Mouse (Mus musculus): ENCODE data around the gene Ppm1g.
"Not testable (repeated sequence)": the region's sequence is repeated elsewhere in the genome, so short reads cannot be mapped to it uniquely, and the experiment has no call there.

Gene Ppm1g

DNA sequence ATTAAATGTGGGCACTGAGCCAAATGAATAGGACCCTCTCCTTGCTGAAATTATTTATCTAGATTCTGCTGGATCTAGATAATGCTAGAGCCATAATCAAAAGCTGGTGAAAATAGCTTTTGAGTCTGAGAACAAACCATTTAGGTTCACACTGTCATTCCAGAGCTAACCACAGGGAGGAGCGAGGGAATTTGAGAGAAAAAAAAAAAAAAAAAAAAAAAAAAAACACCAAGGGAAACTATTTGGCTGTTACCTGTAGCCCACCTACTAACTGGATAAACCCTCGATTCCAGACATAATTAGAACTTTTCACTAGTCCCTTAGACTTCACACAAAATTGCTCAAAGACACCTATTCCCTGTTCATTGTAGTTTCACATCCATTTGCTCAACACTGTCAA lies 1.4 kb downstream of the Ppm1g start:
- peak; percentile 69 for DNase-seq (ENCODE audit: low read depth)

GRCm38 (mm10) chr5:31218294-31218693 lies 2.2 kb downstream of the Ppm1g start:
- DNase-seq (ENCODE audit: low read depth) = peak; percentile 77

GRCm38 (mm10) chr5:31216554-31216953 lies 3.9 kb downstream of the Ppm1g start:
- DNase-seq (ENCODE audit: low read depth) = not testable (repeated sequence)

DNA sequence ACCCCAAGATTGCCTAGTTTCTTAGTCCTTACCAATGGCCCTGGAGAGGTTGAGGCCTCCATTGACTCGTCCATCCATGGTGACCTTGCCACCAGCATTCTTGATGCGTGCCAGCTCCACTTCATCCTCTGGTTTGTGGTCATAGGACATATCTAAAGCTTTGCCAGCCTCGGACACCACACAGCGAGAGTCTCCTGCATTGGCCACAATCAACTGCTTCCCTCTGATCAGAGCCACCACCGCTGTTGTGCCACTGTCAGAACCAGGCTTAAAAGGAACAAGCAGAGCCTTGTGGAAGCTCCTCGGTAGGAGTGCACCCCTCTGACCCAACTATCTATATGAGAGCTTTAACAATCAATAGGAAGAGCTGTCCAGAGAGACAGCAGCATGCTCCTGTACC lies 16.1 kb downstream of the Ppm1g start:
- no peak for DNase-seq (ENCODE audit: low read depth)

- no peak for DNase-seq (ENCODE audit: low read depth)
Observed at GRCm38 (mm10) chr5:31203866-31204265, 16.6 kb downstream of the Ppm1g start.

- DNase-seq (ENCODE audit: low read depth) = peak; percentile 20
Observed at GRCm38 (mm10) chr5:31202933-31203332, 17.6 kb downstream of the Ppm1g start.

GRCm38 (mm10) chr5:31201742-31202590 lies 18.5 kb downstream of the Ppm1g start, which contains the start of gene Zfp513:
TSS of gene Zfp513 (minus strand) at chr5:31202303.
- peak; percentile 98 for DNase-seq (ENCODE audit: low read depth)

- DNase-seq (ENCODE audit: low read depth) = peak; percentile 62
Observed at GRCm38 (mm10) chr5:31201042-31201741, 19.3 kb downstream of the Ppm1g start.

DNA sequence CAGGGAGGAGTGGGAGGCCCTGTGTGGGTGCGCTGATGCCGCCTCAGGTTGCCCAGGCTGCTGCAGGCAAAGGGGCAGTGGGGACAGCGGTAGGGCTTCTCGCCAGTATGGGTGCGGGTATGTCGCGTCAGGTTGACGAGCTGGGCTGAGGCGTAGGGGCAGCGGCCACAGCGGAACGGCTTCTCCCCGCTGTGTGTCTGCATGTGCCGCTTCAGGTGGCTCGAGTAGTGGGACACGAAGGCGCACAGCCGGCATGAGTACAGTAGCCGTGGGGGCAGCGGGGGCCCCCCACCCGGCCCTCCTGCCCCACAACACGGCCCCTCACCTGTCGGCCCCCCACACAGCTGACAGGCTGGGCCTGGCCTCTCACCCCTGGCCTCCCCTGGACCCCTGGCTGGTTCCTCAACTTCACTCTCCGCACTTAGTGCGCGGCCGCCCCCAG lies 20.1 kb downstream of the Ppm1g start:
- DNase-seq (ENCODE audit: low read depth) = peak; percentile 21

DNA sequence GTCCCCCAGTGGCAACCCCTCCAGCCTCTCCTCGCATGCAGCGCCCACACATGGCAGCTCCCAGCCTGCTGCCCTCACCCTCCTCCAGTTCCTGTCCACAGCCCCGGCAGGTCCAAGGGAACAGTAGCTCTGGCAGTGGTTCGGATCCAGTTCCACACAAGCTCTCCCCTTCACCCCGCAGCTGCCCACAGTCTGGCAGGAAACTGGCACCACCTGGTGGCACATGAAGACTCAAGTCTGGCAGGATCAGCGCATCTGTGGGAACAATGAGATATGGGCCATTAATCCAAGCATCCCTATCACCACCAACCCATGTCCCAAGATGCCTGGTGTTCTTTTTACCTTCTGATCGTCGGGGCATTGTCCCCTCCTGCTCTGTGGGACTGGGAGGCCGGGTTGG lies 20.6 kb downstream of the Ppm1g start:
- DNase-seq (ENCODE audit: low read depth) = no peak

DNA sequence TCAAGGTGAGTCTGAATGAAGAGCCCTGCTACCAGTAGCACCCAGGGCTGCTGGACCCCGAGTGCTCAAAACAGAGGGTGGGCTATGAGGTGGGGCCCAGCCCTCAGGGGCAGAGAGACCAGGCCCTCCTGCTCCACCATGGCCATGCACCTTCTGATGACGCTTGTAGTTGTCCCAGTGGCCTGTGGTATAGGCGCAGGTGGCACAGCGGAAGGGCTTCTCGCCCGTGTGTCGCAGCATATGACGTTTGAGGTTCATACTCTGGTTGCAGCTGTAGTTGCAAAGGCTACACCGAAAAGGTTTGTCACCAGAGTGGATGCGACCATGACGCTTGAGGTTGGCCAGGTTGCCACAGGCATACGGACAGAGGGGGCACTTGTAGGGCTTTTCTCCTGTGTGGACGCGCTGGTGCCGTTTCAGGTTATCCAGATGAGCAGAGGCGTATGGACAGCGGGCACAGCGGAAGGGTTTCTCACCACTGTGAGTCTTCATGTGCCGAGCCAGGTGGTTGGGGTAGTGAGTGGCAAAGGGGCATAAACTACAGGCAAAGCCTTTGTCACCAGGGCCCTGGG lies 21.1 kb downstream of the Ppm1g start:
- DNase-seq (ENCODE audit: low read depth) = no peak

GRCm38 (mm10) chr5:31198616-31199320 lies 21.7 kb downstream of the Ppm1g start:
- DNase-seq (ENCODE audit: low read depth) = no peak

- no peak for DNase-seq (ENCODE audit: low read depth)
Observed at GRCm38 (mm10) chr5:31198170-31198569, 22.3 kb downstream of the Ppm1g start.

DNA sequence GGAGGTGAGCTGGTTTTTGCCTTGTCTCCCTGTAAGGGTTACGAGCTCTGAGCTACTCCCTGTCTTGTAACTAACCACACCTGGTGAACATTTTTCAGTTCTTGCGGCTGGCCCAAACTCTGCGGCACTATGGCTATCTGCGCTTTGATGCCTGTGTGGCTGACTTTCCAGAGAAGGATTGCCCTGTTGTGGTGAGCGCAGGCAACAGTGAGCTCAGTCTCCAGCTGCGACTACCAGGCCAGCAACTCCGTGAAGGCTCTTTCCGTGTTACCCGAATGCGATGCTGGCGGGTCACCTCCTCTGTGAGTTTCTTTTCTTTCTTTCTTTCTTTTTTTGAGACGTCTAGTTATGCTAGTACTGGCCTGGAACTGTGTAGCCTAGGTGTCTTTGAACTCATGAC lies 23.4 kb downstream of the Ppm1g start:
- no peak for DNase-seq (ENCODE audit: low read depth)

DNA sequence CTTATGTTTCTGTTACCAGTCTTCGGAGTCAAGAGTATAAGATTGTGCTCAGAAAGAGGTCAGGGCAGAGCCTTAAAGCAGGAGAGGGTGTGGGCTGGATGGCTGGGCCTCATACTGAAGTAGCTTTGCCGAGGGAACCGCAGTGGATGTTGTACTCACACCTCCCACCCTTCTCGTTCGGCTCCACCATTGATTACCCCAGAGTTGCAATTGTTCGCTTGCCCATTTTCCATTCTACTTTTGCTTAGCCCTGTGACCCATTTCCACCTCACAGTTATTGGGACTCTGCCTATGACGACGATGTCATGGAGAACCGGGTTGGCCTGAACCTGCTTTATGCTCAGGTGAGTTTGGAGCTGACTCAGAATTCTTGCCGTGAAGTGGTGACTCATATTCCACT lies 24.3 kb downstream of the Ppm1g start:
- no peak for DNase-seq (ENCODE audit: low read depth)

DNA sequence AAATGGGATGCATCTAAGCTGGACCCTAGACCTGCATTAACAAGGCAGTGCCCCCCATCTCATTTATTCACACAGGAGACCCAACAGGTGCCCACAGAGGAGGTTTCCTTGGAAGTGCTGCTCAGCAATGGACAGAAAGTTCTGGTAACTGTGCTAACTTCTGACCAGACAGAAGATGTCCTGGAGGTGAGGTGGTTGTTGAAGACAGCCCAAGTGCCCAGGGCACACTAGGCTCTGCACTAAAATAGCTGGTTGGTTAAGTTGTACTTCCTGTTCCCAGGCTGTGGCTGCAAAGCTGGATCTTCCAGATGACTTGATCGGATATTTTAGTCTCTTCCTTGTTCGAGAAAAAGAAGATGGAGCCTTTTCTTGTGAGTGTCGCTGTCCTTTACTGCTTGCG lies 24.8 kb downstream of the Ppm1g start:
- no peak for DNase-seq (ENCODE audit: low read depth)

DNA sequence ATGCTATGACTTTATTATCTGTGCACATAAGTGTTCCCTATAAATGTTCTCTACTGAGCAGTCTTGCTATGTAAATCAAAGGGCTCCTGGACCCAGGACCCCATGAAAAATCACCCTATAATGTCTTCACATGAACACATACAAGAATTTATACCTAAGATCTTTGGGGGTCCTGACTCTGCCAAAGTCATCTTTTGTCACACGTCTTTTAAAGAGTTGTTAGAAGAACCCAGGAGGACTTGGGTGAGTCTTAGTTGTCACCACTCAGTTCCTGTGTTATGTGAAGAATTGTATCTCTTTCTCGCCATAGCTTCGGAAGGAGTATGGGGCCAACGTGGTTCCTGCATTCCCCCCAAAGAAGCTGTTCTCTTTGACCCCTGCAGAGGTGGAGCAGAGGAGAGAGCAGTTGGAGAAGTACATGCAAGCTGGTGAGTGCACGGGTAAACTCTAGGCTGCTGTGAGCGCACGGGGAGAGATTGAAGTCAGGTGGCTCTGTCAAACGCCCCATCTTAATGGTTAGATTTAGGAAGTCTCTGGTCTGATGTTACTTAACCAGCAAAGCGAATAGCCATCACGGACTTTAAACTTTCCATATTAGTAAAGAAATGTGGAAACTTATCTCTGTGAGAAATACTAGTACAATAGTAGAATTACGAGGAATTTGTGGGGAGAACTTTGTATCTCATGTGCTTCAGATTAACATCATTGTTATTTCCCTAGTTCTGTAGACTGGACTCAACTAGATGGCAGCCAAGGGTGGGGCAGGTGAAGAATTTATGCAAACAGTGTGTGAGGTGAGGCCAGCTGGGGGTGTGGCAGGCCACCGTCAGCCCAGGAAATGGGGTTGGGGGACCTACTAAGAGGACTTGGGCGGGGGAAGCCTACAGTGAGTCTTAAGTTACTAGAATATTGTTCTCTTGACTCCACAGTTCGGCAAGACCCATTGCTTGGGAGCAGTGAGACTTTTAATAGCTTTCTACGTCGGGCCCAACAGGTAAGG lies 25.7 kb downstream of the Ppm1g start:
- no peak for DNase-seq (ENCODE audit: low read depth)

GRCm38 (mm10) chr5:31193631-31194281 lies 26.7 kb downstream of the Ppm1g start:
- DNase-seq (ENCODE audit: low read depth) = peak; percentile 60

- peak; percentile 99 for DNase-seq (ENCODE audit: low read depth)
Observed at GRCm38 (mm10) chr5:31192939-31193630, 27.4 kb downstream of the Ppm1g start, which contains the start of the genes Snx17 and Eif2b4. TSS of gene Snx17 (plus strand) at chr5:31193227. TSS of gene Eif2b4 (minus strand) at chr5:31193430.

Measured in induced T-regulatory cell, adult 2 months (primary cell).